Mouse (Mus musculus): Measurements from ENCODE around the gene Golga1. TPM values are rescaled to one million over a fixed set of nuclear protein-coding genes. Genes with fewer than 3 reads are reported as not detected.
"Not testable (repeated sequence)": the region's sequence is repeated elsewhere in the genome, so short reads cannot be mapped to it uniquely, and the experiment has no call there.

The Golga1 gene
- polyA plus RNA-seq, 1 experiment from 2014 or later: 34.2 TPM

DNA sequence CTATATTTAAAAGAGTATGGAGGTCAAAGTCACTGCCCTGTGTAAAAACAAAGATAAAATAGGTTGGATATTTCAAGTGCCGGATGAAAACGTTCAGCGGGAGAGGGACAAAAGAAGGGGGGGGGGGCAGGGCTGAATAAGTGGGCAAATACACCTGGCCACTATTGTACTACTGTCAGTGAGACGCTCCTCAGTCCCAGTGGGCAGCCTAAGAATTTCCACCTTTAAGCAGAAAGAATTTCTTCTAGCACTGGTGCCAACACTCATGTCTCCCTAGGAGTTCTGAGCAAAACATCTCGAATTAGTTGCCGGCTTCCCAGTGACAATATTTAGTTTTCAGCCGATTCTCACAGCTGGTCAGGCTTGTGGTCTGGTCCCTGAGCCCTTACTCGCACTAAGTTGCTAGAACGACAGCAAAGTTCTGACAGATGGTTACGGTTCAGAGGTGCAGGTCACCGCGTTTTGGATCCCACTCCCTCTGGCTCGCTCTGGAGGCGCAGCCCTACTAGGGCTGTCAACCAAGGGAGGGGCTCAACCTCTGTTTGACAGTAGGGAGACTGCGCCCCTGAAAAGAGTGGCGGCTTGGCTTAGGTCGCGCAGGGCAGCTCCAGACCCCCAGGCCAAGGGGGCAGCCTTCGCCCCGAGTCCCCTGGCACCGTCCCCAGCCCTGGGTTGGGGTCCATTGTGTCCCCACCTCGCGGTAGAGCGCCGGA lies 498 bp downstream of the Golga1 start:
- Histone ChIP-seq H3K9ac (peak overlapping the region; percentile 85), H3K27ac (peak overlapping the region; percentile 85), H3K27me3 (ENCODE audit: control insufficient read depth, insufficient read depth, low read length) (no peaks in the 10 kb centered on the region), H3K36me3 (replicated peaks; ENCODE audit: control insufficient read depth, insufficient read depth) (peaks cover 33% of the 10 kb centered on the region), H3K4me1 (replicated peaks; ENCODE audit: control insufficient read depth, insufficient read depth, low read length) (peaks cover 9% of the 10 kb centered on the region; the same call in 1 of the 2 replicates), H3K4me3 (replicated peaks; ENCODE audit: low read length) (peak overlapping the region; percentile 76), H3K4me2 (replicated peaks) (peak overlapping the region; percentile 83), H3K9me3 (ENCODE audit: control insufficient read depth, low read length) (no peaks in the 10 kb centered on the region)
- 6% methylated on average over 25 of the region's 25 CpGs for WGBS
- ATAC-seq (ENCODE audit: low FRiP score): no peak; the same call in none of the 2 replicates
- DNase-seq (ENCODE audit: low spot score): no peak

DNA sequence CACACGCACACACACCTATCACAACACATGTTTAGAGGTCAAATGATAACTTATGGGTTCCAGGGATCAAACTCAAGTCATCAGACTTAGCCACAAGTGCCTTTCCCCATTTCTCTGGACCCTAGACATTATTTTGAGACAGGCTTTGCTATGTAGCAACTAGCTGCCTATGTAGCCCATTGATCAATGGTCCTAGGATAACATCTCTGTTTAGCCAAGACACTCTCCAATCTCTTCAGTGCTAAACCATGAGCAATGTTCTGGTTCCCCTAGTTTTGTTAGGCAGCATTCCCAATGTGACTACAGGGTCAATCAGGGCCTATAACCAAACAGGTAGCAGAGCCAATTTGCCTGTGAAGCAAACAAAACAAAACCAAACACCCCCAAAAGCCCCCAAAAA lies 16.8 kb downstream of the Golga1 start:
- ATAC-seq (ENCODE audit: low FRiP score): no peak
- H3K4me3 ChIP-seq (replicated peaks; ENCODE audit: low read length): no peak overlapping the region
- H3K27ac ChIP-seq: no peak overlapping the region
- WGBS: 97% methylated on average over 1 of the region's 1 CpGs
- no peaks in the 10 kb centered on the region for H3K4me1 ChIP-seq (replicated peaks; ENCODE audit: control insufficient read depth, insufficient read depth, low read length)
- no peak overlapping the region for H3K4me2 ChIP-seq (replicated peaks)
- no peak for DNase-seq (ENCODE audit: low spot score)
- no peaks in the 10 kb centered on the region for H3K27me3 ChIP-seq (ENCODE audit: control insufficient read depth, insufficient read depth, low read length)
- H3K36me3 ChIP-seq (replicated peaks; ENCODE audit: control insufficient read depth, insufficient read depth): peaks cover 92% of the 10 kb centered on the region
- H3K9me3 ChIP-seq (ENCODE audit: control insufficient read depth, low read length): no peaks in the 10 kb centered on the region
- no peak overlapping the region for H3K9ac ChIP-seq

DNA sequence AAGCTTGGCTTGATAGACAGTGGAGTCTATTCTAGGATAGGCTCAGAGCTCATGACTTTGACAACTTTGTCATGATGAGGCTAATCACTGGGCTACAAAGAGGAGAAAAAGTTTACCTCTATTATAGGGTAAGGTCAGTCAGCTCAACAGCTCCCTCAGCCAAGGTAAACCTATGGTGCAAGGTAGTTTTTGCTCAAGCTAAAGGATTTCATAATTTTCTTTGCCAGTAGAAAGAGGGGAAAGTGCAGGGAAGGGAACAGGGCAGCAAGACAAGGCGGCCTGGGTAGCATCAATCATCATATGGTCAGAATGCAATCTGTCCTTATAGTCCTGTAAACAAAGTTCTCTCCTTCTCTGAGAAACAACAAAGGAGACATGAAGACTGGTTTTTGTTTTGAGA lies 25.1 kb downstream of the Golga1 start:
- H3K9ac ChIP-seq: no peak overlapping the region
- H3K4me1 ChIP-seq (replicated peaks; ENCODE audit: control insufficient read depth, insufficient read depth, low read length): no peaks in the 10 kb centered on the region
- H3K4me3 ChIP-seq (replicated peaks; ENCODE audit: low read length): no peak overlapping the region
- H3K36me3 ChIP-seq (replicated peaks; ENCODE audit: control insufficient read depth, insufficient read depth): peaks cover 83% of the 10 kb centered on the region
- H3K27ac ChIP-seq: no peak overlapping the region
- 86% methylated on average over 1 of the region's 1 CpGs for WGBS
- H3K4me2 ChIP-seq (replicated peaks): no peak overlapping the region
- no peaks in the 10 kb centered on the region for H3K27me3 ChIP-seq (ENCODE audit: control insufficient read depth, insufficient read depth, low read length)
- H3K9me3 ChIP-seq (ENCODE audit: control insufficient read depth, low read length): no peaks in the 10 kb centered on the region
- ATAC-seq (ENCODE audit: low FRiP score) (no peak), DNase-seq (ENCODE audit: low spot score) (no peak)

DNA sequence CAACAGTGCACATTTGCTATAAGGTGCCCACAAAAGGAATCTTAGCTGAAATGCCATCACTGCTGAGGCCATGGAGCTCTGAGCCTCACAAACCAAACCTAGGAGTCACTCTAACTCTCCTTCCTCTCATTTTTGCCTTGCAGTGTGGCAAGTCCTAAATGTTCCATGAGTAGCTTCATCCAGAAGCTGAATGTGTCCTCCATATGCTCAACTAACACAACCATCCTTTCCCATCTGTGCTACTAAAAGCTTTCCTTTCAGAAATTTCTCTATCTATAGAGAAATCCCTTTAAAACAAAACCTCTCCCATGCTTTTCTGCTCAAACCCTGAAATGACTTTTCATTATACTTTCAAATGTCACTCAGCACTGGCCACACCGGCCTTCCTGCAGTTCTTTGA lies 33.7 kb downstream of the Golga1 start:
- Histone ChIP-seq H3K4me3 (replicated peaks; ENCODE audit: low read length) (no peak overlapping the region), H3K9ac (no peak overlapping the region), H3K9me3 (ENCODE audit: control insufficient read depth, low read length) (no peaks in the 10 kb centered on the region), H3K27ac (no peak overlapping the region), H3K36me3 (replicated peaks; ENCODE audit: control insufficient read depth, insufficient read depth) (peaks cover 91% of the 10 kb centered on the region), H3K27me3 (ENCODE audit: control insufficient read depth, insufficient read depth, low read length) (no peaks in the 10 kb centered on the region), H3K4me1 (replicated peaks; ENCODE audit: control insufficient read depth, insufficient read depth, low read length) (no peaks in the 10 kb centered on the region), H3K4me2 (replicated peaks) (no peak overlapping the region)
- WGBS: 85% methylated on average over 1 of the region's 1 CpGs
- no peak for ATAC-seq (ENCODE audit: low FRiP score)
- DNase-seq (ENCODE audit: low spot score): no peak

DNA sequence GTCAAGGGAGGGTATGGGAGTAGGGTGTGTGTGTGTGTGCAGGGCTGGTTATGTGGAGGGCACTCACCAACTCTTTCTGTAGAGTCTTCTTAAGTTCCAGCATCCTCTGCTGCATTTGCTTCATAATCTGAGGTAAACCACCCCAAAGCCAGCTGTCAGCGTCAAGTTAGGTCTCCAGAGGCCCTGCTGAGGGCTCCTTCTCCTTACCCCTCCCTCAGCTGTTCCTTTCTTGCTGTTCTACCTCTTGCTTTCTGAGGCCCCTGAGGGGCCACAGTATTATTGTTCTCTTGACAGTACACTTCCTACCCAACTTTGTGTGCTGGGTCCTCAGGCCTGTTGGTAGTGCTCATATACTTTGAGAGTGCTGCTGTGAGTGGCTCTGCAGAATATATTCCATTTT lies 45.3 kb downstream of the Golga1 start:
- no peak for ATAC-seq (ENCODE audit: low FRiP score)
- H3K4me1 ChIP-seq (replicated peaks; ENCODE audit: control insufficient read depth, insufficient read depth, low read length): no peaks in the 10 kb centered on the region
- H3K27ac ChIP-seq: no peak overlapping the region
- H3K36me3 ChIP-seq (replicated peaks; ENCODE audit: control insufficient read depth, insufficient read depth): peaks cover 98% of the 10 kb centered on the region
- H3K4me2 ChIP-seq (replicated peaks): no peak overlapping the region
- H3K9me3 ChIP-seq (ENCODE audit: control insufficient read depth, low read length): no peaks in the 10 kb centered on the region
- DNase-seq (ENCODE audit: low spot score): no peak
- no peak overlapping the region for H3K4me3 ChIP-seq (replicated peaks; ENCODE audit: low read length)
- WGBS: 88% methylated on average over 1 of the region's 1 CpGs
- H3K27me3 ChIP-seq (ENCODE audit: control insufficient read depth, insufficient read depth, low read length): no peaks in the 10 kb centered on the region
- H3K9ac ChIP-seq: no peak overlapping the region

DNA sequence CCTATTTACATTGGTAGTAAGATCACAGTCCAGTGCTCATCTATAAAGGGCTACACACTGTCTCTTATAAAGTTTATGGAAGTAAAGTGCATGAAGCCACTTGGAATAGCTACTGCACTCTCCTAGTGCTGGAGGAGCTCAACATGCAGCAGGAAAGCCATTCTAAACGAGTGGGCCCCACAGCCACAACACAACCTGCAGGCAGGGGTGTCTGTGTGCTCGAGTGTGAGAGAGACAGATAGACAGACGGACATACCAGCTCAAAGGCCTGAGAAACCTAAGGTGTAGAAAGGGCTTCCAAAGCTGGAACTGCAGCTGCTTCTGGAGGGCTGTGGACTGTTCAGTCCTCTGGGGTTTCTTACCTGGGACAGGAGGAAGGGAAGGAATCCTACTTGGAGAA lies 48.8 kb downstream of the Golga1 start:
- no peak overlapping the region for H3K4me2 ChIP-seq (replicated peaks)
- DNase-seq (ENCODE audit: low spot score): no peak
- peaks cover 91% of the 10 kb centered on the region for H3K36me3 ChIP-seq (replicated peaks; ENCODE audit: control insufficient read depth, insufficient read depth)
- H3K27me3 ChIP-seq (ENCODE audit: control insufficient read depth, insufficient read depth, low read length): no peaks in the 10 kb centered on the region
- H3K9me3 ChIP-seq (ENCODE audit: control insufficient read depth, low read length): no peaks in the 10 kb centered on the region
- no peaks in the 10 kb centered on the region; the same call in 1 of the 2 replicates for H3K4me1 ChIP-seq (replicated peaks; ENCODE audit: control insufficient read depth, insufficient read depth, low read length)
- H3K9ac ChIP-seq: no peak overlapping the region
- no peak for ATAC-seq (ENCODE audit: low FRiP score)
- H3K27ac ChIP-seq: no peak overlapping the region
- H3K4me3 ChIP-seq (replicated peaks; ENCODE audit: low read length): no peak overlapping the region
- WGBS: 89% methylated on average over 3 of the region's 3 CpGs

DNA sequence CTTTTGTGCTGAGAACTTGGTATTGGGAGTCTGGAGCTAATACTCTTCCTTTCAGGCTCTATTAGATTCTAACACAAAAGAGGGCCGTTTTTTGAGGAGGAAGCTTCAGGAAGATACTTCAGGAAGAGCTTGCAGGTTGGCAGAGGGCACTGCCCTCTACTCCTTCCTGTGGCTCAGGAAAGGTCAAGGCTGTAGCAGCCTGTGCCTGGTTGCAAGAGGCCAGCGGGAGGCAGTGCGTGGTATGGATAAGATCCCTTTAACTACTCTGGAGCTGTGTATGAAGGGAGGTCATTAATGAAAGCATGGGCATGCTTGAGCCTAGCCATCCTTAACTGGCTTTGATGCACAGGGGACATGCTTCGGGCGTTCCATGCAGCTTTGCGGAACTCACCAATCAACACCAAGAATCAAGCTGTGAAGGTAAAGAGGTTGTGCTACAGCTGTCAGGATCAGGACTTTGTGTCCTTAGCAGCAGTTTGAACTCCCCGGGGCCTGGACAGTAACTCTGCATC lies 52.5 kb downstream of the Golga1 start:
- Histone ChIP-seq H3K9me3 (ENCODE audit: control insufficient read depth, low read length) (no peaks in the 10 kb centered on the region), H3K9ac (no peak overlapping the region), H3K4me3 (replicated peaks; ENCODE audit: low read length) (no peak overlapping the region), H3K36me3 (replicated peaks; ENCODE audit: control insufficient read depth, insufficient read depth) (peaks cover 56% of the 10 kb centered on the region), H3K27ac (no peak overlapping the region), H3K27me3 (ENCODE audit: control insufficient read depth, insufficient read depth, low read length) (no peaks in the 10 kb centered on the region), H3K4me1 (replicated peaks; ENCODE audit: control insufficient read depth, insufficient read depth, low read length) (peaks cover 12% of the 10 kb centered on the region), H3K4me2 (replicated peaks) (no peak overlapping the region)
- WGBS: 85% methylated on average over 7 of the region's 7 CpGs
- ATAC-seq (ENCODE audit: low FRiP score): no peak
- no peak for DNase-seq (ENCODE audit: low spot score)

DNA sequence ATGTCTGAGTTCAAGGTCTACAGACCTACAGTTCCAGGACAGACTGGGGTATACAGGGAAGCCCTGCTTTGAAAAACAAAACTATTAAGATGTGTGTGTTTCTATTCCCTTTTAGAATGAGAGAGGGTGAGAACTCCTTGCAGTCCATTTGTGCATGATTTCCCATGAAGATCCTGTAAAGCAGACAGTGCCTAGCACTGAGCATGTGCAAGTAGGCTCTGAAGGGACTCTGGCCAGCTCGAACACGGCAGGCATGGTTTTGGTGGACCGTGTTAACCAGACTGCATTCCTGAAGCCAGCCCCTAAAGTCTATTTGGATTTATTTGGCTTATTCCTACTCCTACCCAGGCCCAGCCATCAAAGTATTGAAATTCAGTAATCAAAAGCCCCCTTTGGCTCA lies 53.4 kb downstream of the Golga1 start:
- no peak overlapping the region for H3K4me2 ChIP-seq (replicated peaks)
- DNase-seq (ENCODE audit: low spot score) (no peak), ATAC-seq (ENCODE audit: low FRiP score) (no peak)
- no peaks in the 10 kb centered on the region for H3K27me3 ChIP-seq (ENCODE audit: control insufficient read depth, insufficient read depth, low read length)
- no peaks in the 10 kb centered on the region for H3K9me3 ChIP-seq (ENCODE audit: control insufficient read depth, low read length)
- peaks cover 17% of the 10 kb centered on the region for H3K4me1 ChIP-seq (replicated peaks; ENCODE audit: control insufficient read depth, insufficient read depth, low read length)
- WGBS: 95% methylated on average over 3 of the region's 3 CpGs
- H3K36me3 ChIP-seq (replicated peaks; ENCODE audit: control insufficient read depth, insufficient read depth): peaks cover 48% of the 10 kb centered on the region
- H3K4me3 ChIP-seq (replicated peaks; ENCODE audit: low read length): no peak overlapping the region
- no peak overlapping the region for H3K27ac ChIP-seq
- H3K9ac ChIP-seq: no peak overlapping the region

DNA sequence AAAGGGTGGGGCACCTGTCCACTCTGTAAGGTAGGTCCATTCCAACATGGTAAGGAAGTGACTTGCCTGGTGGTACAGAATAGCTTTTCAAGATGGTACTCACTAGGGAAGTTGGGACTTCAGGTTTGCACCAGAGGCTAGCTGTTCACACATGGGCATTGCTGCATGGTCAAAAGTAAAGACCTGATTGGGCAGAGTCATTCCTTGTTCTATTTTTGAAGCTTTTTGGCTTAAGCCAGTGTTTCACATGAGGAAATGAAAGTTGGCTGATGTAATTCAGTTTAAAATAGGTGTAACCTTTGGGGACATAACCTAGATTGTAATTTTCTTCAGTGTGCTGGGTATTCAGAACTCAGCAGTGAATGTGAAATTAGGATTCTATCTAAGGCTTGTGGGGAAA lies 54.1 kb downstream of the Golga1 start:
- no peak for ATAC-seq (ENCODE audit: low FRiP score)
- Histone ChIP-seq H3K27me3 (ENCODE audit: control insufficient read depth, insufficient read depth, low read length) (no peaks in the 10 kb centered on the region), H3K9ac (no peak overlapping the region), H3K4me1 (replicated peaks; ENCODE audit: control insufficient read depth, insufficient read depth, low read length) (peaks cover 20% of the 10 kb centered on the region), H3K4me2 (replicated peaks) (no peak overlapping the region), H3K9me3 (ENCODE audit: control insufficient read depth, low read length) (no peaks in the 10 kb centered on the region), H3K27ac (no peak overlapping the region), H3K36me3 (replicated peaks; ENCODE audit: control insufficient read depth, insufficient read depth) (peaks cover 40% of the 10 kb centered on the region), H3K4me3 (replicated peaks; ENCODE audit: low read length) (no peak overlapping the region)
- no peak for DNase-seq (ENCODE audit: low spot score)

DNA sequence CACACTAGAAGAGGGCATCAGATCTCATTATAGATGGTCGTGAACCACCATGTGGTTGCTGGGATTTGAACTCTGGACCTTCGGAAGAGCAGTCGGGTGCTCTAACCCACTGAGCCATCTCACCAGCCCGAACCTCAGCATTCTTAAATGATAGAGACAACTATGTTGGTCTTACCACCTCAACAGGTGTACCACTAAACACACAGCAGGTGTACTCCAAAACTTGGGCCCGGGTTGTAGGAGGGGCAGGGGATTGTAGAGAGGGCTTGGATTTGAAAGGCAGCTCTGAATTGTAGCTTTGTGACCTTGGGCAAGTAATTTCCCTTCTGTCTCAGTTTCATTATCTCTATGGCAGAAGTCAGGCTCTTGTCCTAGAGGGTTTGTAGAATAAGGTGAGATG lies 55.2 kb downstream of the Golga1 start:
- not testable (repeated sequence) for H3K9me3 ChIP-seq (ENCODE audit: control insufficient read depth, low read length); H3K27ac ChIP-seq; H3K4me3 ChIP-seq (replicated peaks; ENCODE audit: low read length); H3K27me3 ChIP-seq (ENCODE audit: control insufficient read depth, insufficient read depth, low read length); H3K4me2 ChIP-seq (replicated peaks); ATAC-seq (ENCODE audit: low FRiP score); H3K9ac ChIP-seq; DNase-seq (ENCODE audit: low spot score)
- peaks cover 29% of the 10 kb centered on the region for H3K36me3 ChIP-seq (replicated peaks; ENCODE audit: control insufficient read depth, insufficient read depth)
- 92% methylated on average over 4 of the region's 5 CpGs for WGBS
- peaks cover 28% of the 10 kb centered on the region for H3K4me1 ChIP-seq (replicated peaks; ENCODE audit: control insufficient read depth, insufficient read depth, low read length)

All from hindbrain, embryonic 14.5 days (tissue).